Mouse (Mus musculus) mouse embryonic stem cell (cell line): ENCODE results near the gene Dusp14.

Experiments
- in situ Hi-C, 2 experiments: fragments of 300-500 bp; cut with MboI; formaldehyde crosslinking; loops; 1 replicate in 1 of 2; 3 replicates in 1 of 2; pipeline ENCODE4 v1.14.3; 2019 to 2020; ENCODE audit warnings: low sequenced_read_pairs in 2 of 2, low pct_unique_long_range_greater_than_20kb in 1 of 2, mixed read lengths in 1 of 2; ENCODE audit not compliant: unreplicated experiment in 1 of 2

The Dusp14 gene

GRCm38 (mm10) chr11:84032559-84032958 is 36.5 kb downstream of the Dusp14 start:
- in situ Hi-C loops = loop anchor here in 1 of 2 experiments (25.0 kb wide), 1 partner anchor 220 kb away; no protein-coding TSS in a partner anchor

GRCm38 (mm10) chr11:84031971-84032370 is 37.1 kb downstream of the Dusp14 start:
- in situ Hi-C loops = loop anchor here in 1 of 2 experiments (25.0 kb wide), 1 partner anchor 220 kb away; no protein-coding TSS in a partner anchor

- in situ Hi-C loops = loop anchor here in 1 of 2 experiments (25.0 kb wide), 1 partner anchor 216 kb away; no protein-coding TSS in a partner anchor
These were observed 40.6 kb downstream of the Dusp14 start for GRCm38 (mm10) chr11:84028271-84029028.

- in situ Hi-C loops = loop anchor here in 1 of 2 experiments (25.0 kb wide), 1 partner anchor 215 kb away; no protein-coding TSS in a partner anchor
These were observed 41.8 kb downstream of the Dusp14 start for GRCm38 (mm10) chr11:84027231-84027630.

- in situ Hi-C loops = no loop called here
These were observed 52.1 kb downstream of the Dusp14 start for GRCm38 (mm10) chr11:84016810-84017508.

GRCm38 (mm10) chr11:84016147-84016809 is 52.8 kb downstream of the Dusp14 start:
- in situ Hi-C loops = no loop called here

- in situ Hi-C loops = no loop called here
These were observed 56.0 kb downstream of the Dusp14 start for GRCm38 (mm10) chr11:84013105-84013504.

GRCm38 (mm10) chr11:84011576-84011975 is 57.5 kb downstream of the Dusp14 start:
- in situ Hi-C loops = no loop called here

GRCm38 (mm10) chr11:84011050-84011449 is 58.0 kb downstream of the Dusp14 start:
- in situ Hi-C loops = no loop called here

- in situ Hi-C loops = no loop called here
These were observed 58.6 kb downstream of the Dusp14 start for GRCm38 (mm10) chr11:84010411-84010810.

- in situ Hi-C loops = no loop called here
These were observed 60.1 kb downstream of the Dusp14 start for GRCm38 (mm10) chr11:84009001-84009400.

- in situ Hi-C loops = no loop called here
These were observed 65.1 kb downstream of the Dusp14 start for GRCm38 (mm10) chr11:84003986-84004385.

GRCm38 (mm10) chr11:84001257-84001656 is 67.8 kb downstream of the Dusp14 start:
- in situ Hi-C loops = no loop called here

- in situ Hi-C loops = no loop called here
These were observed 69.6 kb downstream of the Dusp14 start for GRCm38 (mm10) chr11:83999411-83999915.

GRCm38 (mm10) chr11:83998993-83999392 is 70.1 kb downstream of the Dusp14 start:
- in situ Hi-C loops = no loop called here
